Mouse (Mus musculus): ENCODE data around the gene Mrps33. TPM values are rescaled to one million over a fixed set of nuclear protein-coding genes. Genes with fewer than 3 reads are reported as not detected.
A peak's percentile ranks its signal among the peaks of the same experiment; 100 is the strongest.

Mrps33 gene
- polyA plus RNA-seq, 1 experiment from 2014 or later: 262 TPM

DNA sequence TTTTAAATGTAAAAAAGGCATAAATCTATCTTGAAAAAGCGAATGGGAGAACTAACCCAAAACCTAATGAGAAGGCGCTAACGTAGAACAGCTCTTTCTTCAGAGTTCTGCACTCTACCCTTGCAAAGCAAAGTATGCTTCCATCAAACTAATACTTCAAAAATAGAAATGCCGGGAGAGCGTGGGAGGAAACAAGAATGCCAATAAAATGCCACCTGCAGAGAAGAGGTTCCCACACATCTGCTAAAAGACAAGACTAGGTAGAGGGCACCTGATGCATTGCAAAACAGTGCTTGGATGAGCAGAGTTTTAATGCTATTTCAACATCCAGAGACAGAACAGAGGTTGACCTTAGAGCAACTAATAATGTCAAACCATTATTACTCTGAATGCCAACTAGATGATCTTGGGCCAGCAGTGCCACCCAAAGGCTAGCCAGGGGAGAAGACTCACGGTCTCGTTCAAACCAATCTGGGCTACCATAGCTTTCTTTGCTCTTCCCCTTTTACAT, 3.7 kb downstream of the Mrps33 start:
- no peak overlapping the region for H3K27ac ChIP-seq (ENCODE audit: low read depth, low read length)
- DNase-seq (ENCODE audit: low spot score): no peak
- H3K36me3 ChIP-seq (ENCODE audit: control insufficient read depth, insufficient read depth, low read length): peaks cover 11% of the 10 kb centered on the region; the same call in 1 of the 2 replicates
- no peaks in the 10 kb centered on the region for H3K9me3 ChIP-seq (replicated peaks; ENCODE audit: control insufficient read depth, low read length)
- no peaks in the 10 kb centered on the region for H3K27me3 ChIP-seq (replicated peaks; ENCODE audit: control insufficient read depth, insufficient read depth, low read length)
- no peak overlapping the region for H3K4me2 ChIP-seq (ENCODE audit: low read length)
- WGBS: 94% methylated on average over 7 of the region's 7 CpGs
- no peak overlapping the region for H3K4me3 ChIP-seq (ENCODE audit: low read depth, low read length)
- ATAC-seq: no peak
- H3K4me1 ChIP-seq (ENCODE audit: control insufficient read depth, insufficient read depth, low read length): no peaks in the 10 kb centered on the region; the same call in 1 of the 2 replicates
- no peak overlapping the region for H3K9ac ChIP-seq (ENCODE audit: low read length)

DNA sequence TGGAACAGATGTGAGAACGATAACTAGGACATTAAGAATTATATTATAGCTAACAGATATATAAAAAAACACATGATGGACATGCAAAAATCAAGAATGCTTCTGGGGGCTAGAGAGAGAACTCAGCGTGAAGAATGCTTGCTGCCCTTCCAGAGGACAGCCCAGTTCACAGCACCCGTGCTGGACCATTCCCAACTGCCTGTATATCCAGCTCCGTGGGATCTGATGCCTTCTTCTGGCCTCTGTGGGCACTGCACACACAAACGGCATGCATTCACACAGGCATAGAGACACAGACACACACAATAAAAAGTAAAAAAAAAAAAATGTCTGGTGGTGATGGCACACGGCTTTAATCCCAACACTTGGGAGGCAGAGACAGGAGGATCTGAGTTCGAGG, 4.5 kb downstream of the Mrps33 start:
- WGBS: 70% methylated on average over 7 of the region's 7 CpGs
- no peak for ATAC-seq
- Histone ChIP-seq H3K27ac (ENCODE audit: low read depth, low read length) (no peak overlapping the region), H3K36me3 (ENCODE audit: control insufficient read depth, insufficient read depth, low read length) (peaks cover 13% of the 10 kb centered on the region; the same call in 1 of the 2 replicates), H3K4me2 (ENCODE audit: low read length) (no peak overlapping the region), H3K27me3 (replicated peaks; ENCODE audit: control insufficient read depth, insufficient read depth, low read length) (no peaks in the 10 kb centered on the region), H3K4me1 (ENCODE audit: control insufficient read depth, insufficient read depth, low read length) (no peaks in the 10 kb centered on the region; the same call in 1 of the 2 replicates), H3K9ac (ENCODE audit: low read length) (no peak overlapping the region), H3K9me3 (replicated peaks; ENCODE audit: control insufficient read depth, low read length) (no peaks in the 10 kb centered on the region), H3K4me3 (ENCODE audit: low read depth, low read length) (no peak overlapping the region)
- DNase-seq (ENCODE audit: low spot score): peak; percentile 14

DNA sequence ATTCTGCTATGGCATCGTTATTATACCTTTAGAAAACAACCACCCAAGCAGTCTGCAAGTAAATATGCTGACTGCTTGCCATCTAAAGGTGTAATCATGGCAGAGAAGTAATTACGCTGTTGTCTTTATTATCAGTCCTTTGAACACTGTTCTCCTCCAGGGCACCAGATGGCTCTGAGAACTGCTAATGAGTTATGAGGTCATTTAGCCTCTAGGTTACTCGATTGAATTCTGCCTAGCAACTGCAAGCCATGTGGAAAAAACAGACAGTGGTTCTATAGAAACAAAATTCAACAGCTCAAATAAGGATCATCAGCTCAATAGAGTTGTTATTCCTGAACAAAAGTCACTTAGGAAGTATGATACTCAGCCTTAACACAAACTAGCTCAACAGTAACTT, 4.9 kb downstream of the Mrps33 start:
- Histone ChIP-seq H3K9ac (ENCODE audit: low read length) (no peak overlapping the region), H3K4me3 (ENCODE audit: low read depth, low read length) (no peak overlapping the region), H3K36me3 (ENCODE audit: control insufficient read depth, insufficient read depth, low read length) (peaks cover 17% of the 10 kb centered on the region), H3K4me2 (ENCODE audit: low read length) (no peak overlapping the region), H3K9me3 (replicated peaks; ENCODE audit: control insufficient read depth, low read length) (no peaks in the 10 kb centered on the region), H3K27me3 (replicated peaks; ENCODE audit: control insufficient read depth, insufficient read depth, low read length) (no peaks in the 10 kb centered on the region), H3K4me1 (ENCODE audit: control insufficient read depth, insufficient read depth, low read length) (no peaks in the 10 kb centered on the region; the same call in 1 of the 2 replicates), H3K27ac (ENCODE audit: low read depth, low read length) (peak overlapping the region; percentile 48; the same call in 1 of the 2 replicates)
- WGBS: 22% methylated on average over 3 of the region's 3 CpGs
- DNase-seq (ENCODE audit: low spot score) (peak; percentile 80), ATAC-seq (0 out of 2 replicates have a peak, but pooled peaks have one; percentile 18)

DNA sequence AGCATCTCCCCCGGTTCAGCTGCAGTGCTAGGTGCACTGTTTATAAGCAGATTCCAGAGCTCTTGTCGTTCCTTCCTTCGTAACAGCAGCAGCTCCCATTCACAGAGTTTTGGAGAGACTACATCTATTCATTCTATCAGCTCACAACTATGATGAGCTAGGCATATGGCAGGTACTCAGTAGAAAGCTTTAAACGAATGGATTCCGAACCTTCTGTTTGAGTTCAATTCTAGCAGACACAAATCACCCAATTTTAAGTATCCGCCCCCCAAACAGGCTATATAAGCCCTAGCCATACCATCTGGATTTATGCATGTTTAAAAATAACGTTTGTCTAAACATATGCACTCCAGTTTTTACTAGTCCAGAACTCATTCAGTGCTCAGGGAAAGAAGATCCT, 9.8 kb downstream of the Mrps33 start:
- no peak overlapping the region for H3K4me3 ChIP-seq (ENCODE audit: low read depth, low read length)
- H3K4me1 ChIP-seq (ENCODE audit: control insufficient read depth, insufficient read depth, low read length): no peaks in the 10 kb centered on the region
- peaks cover 25% of the 10 kb centered on the region for H3K36me3 ChIP-seq (ENCODE audit: control insufficient read depth, insufficient read depth, low read length)
- no peak overlapping the region for H3K9ac ChIP-seq (ENCODE audit: low read length)
- H3K27me3 ChIP-seq (replicated peaks; ENCODE audit: control insufficient read depth, insufficient read depth, low read length): no peaks in the 10 kb centered on the region
- no peak for DNase-seq (ENCODE audit: low spot score)
- no peak overlapping the region for H3K4me2 ChIP-seq (ENCODE audit: low read length)
- no peaks in the 10 kb centered on the region for H3K9me3 ChIP-seq (replicated peaks; ENCODE audit: control insufficient read depth, low read length)
- 95% methylated on average over 7 of the region's 7 CpGs for WGBS
- H3K27ac ChIP-seq (ENCODE audit: low read depth, low read length): no peak overlapping the region
- ATAC-seq: no peak

DNA sequence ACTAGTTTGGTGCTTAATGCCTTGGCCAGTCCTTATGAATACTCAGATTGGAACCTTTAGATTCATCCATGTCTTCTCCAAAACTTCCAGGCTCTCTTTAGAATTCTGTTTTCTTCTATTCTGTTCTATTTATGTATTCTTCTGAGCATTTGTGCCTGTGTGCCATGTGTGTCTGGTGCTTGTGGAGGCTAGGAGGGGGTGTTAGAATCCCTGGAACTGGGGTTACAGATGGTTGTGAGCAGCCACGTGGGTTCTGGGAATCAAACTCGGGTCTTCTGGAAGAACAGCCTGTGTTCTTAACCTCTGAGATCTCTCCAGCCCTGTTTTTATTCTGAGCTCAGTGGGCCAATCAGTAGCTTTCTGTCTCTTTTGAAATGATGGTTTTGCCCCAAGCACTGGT, 13.7 kb downstream of the Mrps33 start:
- H3K4me3 ChIP-seq (ENCODE audit: low read depth, low read length): no peak overlapping the region
- no peak for DNase-seq (ENCODE audit: low spot score)
- WGBS: 90% methylated on average over 2 of the region's 2 CpGs
- no peaks in the 10 kb centered on the region for H3K9me3 ChIP-seq (replicated peaks; ENCODE audit: control insufficient read depth, low read length)
- no peak overlapping the region for H3K27ac ChIP-seq (ENCODE audit: low read depth, low read length)
- H3K27me3 ChIP-seq (replicated peaks; ENCODE audit: control insufficient read depth, insufficient read depth, low read length): no peaks in the 10 kb centered on the region
- no peak overlapping the region for H3K4me2 ChIP-seq (ENCODE audit: low read length)
- no peaks in the 10 kb centered on the region for H3K4me1 ChIP-seq (ENCODE audit: control insufficient read depth, insufficient read depth, low read length)
- no peak for ATAC-seq
- H3K9ac ChIP-seq (ENCODE audit: low read length): no peak overlapping the region
- peaks cover 13% of the 10 kb centered on the region for H3K36me3 ChIP-seq (ENCODE audit: control insufficient read depth, insufficient read depth, low read length)

DNA sequence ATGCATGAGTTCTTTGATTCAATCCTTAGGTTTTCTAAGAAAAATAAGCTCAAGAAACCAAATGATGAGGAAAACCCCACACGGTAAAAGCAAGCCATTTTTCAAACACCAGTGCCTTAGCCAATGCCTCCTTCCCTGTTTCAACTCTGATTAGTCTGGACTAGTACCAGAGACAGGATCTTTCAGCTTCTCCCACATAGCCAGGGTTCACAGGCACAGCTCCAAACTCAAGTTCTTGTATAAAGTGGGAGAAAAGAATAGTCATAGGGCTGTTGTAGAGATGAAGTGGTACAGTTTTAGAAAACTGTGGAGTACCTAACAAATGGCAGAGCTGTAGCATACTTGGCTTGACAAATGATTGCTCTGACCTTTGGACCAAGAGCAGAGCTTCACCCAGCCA, 14.6 kb downstream of the Mrps33 start:
- Histone ChIP-seq H3K9me3 (replicated peaks; ENCODE audit: control insufficient read depth, low read length) (no peaks in the 10 kb centered on the region), H3K4me2 (ENCODE audit: low read length) (no peak overlapping the region), H3K9ac (ENCODE audit: low read length) (no peak overlapping the region), H3K27ac (ENCODE audit: low read depth, low read length) (no peak overlapping the region), H3K4me1 (ENCODE audit: control insufficient read depth, insufficient read depth, low read length) (no peaks in the 10 kb centered on the region), H3K36me3 (ENCODE audit: control insufficient read depth, insufficient read depth, low read length) (peaks cover 10% of the 10 kb centered on the region), H3K27me3 (replicated peaks; ENCODE audit: control insufficient read depth, insufficient read depth, low read length) (no peaks in the 10 kb centered on the region), H3K4me3 (ENCODE audit: low read depth, low read length) (no peak overlapping the region)
- DNase-seq (ENCODE audit: low spot score) (no peak), ATAC-seq (no peak)
- WGBS: 83% methylated on average over 1 of the region's 1 CpGs

DNA sequence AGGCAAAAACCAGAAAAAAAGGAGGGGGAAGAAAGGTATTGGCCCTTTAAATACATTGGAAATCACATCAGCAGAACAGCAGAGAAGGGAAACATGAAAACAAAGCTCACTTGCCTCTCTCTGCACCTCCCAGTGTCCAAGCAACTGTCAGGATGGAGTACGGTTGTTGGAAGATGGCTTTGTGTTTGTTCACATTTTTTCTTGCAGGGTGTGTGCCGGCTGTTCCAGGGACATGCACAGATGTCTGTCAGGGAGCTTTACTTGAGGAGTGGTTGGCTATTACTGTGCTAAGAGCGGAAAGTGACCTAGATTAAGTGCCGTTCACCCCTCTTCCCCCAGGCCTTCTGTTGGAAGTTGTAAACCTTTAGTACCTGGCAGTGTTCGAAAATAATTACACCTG, 19.0 kb downstream of the Mrps33 start:
- WGBS: 75% methylated on average over 5 of the region's 5 CpGs
- no peak overlapping the region for H3K4me3 ChIP-seq (ENCODE audit: low read depth, low read length)
- no peaks in the 10 kb centered on the region for H3K9me3 ChIP-seq (replicated peaks; ENCODE audit: control insufficient read depth, low read length)

DNA sequence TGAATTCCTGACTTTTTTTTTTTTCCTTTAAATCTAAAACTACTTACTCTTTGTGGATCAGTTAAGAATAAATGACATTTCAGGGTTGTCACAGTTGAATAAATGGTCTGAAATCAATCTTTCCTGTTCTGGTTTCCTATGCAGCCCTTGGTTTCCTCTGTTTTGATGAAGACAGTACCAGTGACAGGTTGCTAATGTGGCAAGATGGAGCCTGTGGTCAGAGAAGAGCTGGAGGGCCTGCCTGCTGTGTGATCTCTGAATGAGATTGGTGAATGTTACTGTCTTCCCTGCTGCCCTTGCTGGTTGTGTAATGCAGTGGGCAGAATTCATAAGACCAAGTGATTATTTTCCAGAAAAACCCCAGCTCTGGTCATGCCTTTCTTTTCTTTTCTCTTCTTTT, 22.4 kb downstream of the Mrps33 start:
- Histone ChIP-seq H3K9ac (ENCODE audit: low read length) (no peak overlapping the region), H3K4me2 (ENCODE audit: low read length) (no peak overlapping the region), H3K4me1 (ENCODE audit: control insufficient read depth, insufficient read depth, low read length) (no peaks in the 10 kb centered on the region), H3K36me3 (ENCODE audit: control insufficient read depth, insufficient read depth, low read length) (no peaks in the 10 kb centered on the region), H3K27me3 (replicated peaks; ENCODE audit: control insufficient read depth, insufficient read depth, low read length) (no peaks in the 10 kb centered on the region), H3K27ac (ENCODE audit: low read depth, low read length) (no peak overlapping the region), H3K4me3 (ENCODE audit: low read depth, low read length) (no peak overlapping the region), H3K9me3 (replicated peaks; ENCODE audit: control insufficient read depth, low read length) (no peaks in the 10 kb centered on the region)
- DNase-seq (ENCODE audit: low spot score) (no peak), ATAC-seq (no peak)

More for the DNA sequence above, 19.0 kb downstream of the Mrps33 start:
- Histone ChIP-seq H3K9ac (ENCODE audit: low read length) (no peak overlapping the region), H3K4me1 (ENCODE audit: control insufficient read depth, insufficient read depth, low read length) (no peaks in the 10 kb centered on the region), H3K27ac (ENCODE audit: low read depth, low read length) (no peak overlapping the region), H3K4me2 (ENCODE audit: low read length) (no peak overlapping the region), H3K27me3 (replicated peaks; ENCODE audit: control insufficient read depth, insufficient read depth, low read length) (no peaks in the 10 kb centered on the region), H3K36me3 (ENCODE audit: control insufficient read depth, insufficient read depth, low read length) (no peaks in the 10 kb centered on the region)
- ATAC-seq: no peak
- no peak for DNase-seq (ENCODE audit: low spot score)

DNA sequence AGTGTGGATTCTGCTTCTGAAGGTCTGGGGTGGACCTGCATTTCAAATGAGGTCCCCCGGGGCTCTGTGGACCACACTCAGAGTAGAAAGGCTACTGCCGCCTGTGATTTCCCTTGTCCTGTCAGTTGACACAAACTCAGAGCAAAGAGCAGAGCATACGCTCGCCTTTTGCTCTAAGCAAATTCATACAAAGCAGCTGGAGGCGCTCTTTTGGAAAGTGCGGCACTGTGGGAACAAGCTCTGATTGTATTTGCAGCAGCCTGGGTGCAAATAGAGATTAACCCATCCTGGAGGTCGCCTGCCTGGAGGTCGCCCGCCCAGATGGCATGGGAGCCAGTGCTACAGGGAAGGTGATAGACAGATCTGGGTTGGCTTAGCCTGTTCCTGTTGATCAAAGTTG, 23.0 kb downstream of the Mrps33 start:
- 0 out of 2 replicates have a peak, but pooled peaks have one; percentile 48 for ATAC-seq
- Histone ChIP-seq H3K27ac (ENCODE audit: low read depth, low read length) (no peak overlapping the region), H3K9me3 (replicated peaks; ENCODE audit: control insufficient read depth, low read length) (no peaks in the 10 kb centered on the region), H3K4me1 (ENCODE audit: control insufficient read depth, insufficient read depth, low read length) (no peaks in the 10 kb centered on the region), H3K9ac (ENCODE audit: low read length) (no peak overlapping the region), H3K27me3 (replicated peaks; ENCODE audit: control insufficient read depth, insufficient read depth, low read length) (no peaks in the 10 kb centered on the region), H3K4me3 (ENCODE audit: low read depth, low read length) (no peak overlapping the region), H3K36me3 (ENCODE audit: control insufficient read depth, insufficient read depth, low read length) (no peaks in the 10 kb centered on the region), H3K4me2 (ENCODE audit: low read length) (0 out of 2 replicates have a peak overlapping the region, but pooled peaks have one; percentile 7)
- DNase-seq (ENCODE audit: low spot score): peak; percentile 46
- WGBS: 12% methylated on average over 9 of the region's 9 CpGs

Measured in forebrain, embryonic 14.5 days (tissue).